Mouse (Mus musculus) G1E (cell line): ENCODE measurements around the gene Zfand3.

Experiments used
- CTCF ChIP-seq: IDR thresholded peaks from 2 replicates; pipeline ENCODE4 v1.5.1; 2012; ENCODE audit warnings: low read depth, low read length, inconsistent platforms, mixed read lengths
- POLR2AphosphoS5 ChIP-seq: IDR thresholded peaks from 2 replicates; pipeline ENCODE4 v1.6.1; 2012; ENCODE audit warnings: low read depth, low read length, inconsistent platforms; ENCODE audit not compliant: insufficient replicate concordance

GRCm38 (mm10) chr17:30118036-30118435 lies 113.5 kb downstream of the Zfand3 start:
- TF ChIP-seq CTCF (no peak), POLR2AphosphoS5 (no peak)
